Mouse (Mus musculus) CD4-positive, CD25-positive, alpha-beta regulatory T cell, adult 4 months (primary cell): Measurements from ENCODE around the gene Atp5k. TPM values are rescaled to one million over a fixed set of nuclear protein-coding genes. Genes with fewer than 3 reads are reported as not detected.

Experiments
- ATAC-seq: one replicate; pipeline ENCODE4 v1.8.0; 2017
- polyA plus RNA-seq, 2 experiments: library from polyadenylated mRNA; unstranded; fragments of 100-300 nt; shearing (Covaris generic); gene quantifications; one replicate each; pipeline ENCODE4 v1.2.1; 2017

Atp5k gene
- polyA plus RNA-seq, 2 experiments from 2014 or later, result 145 to 234 TPM

- no peak for ATAC-seq
Measured at GRCm38 (mm10) chr5:108423427-108423826, 10.8 kb downstream of the Atp5k start.

GRCm38 (mm10) chr5:108422741-108423140 lies 11.5 kb downstream of the Atp5k start:
- ATAC-seq, result no peak

GRCm38 (mm10) chr5:108414711-108415110 lies 19.5 kb downstream of the Atp5k start:
- no peak for ATAC-seq

GRCm38 (mm10) chr5:108406977-108407376 lies 27.3 kb downstream of the Atp5k start:
- ATAC-seq, result no peak

- ATAC-seq, result no peak
Measured at GRCm38 (mm10) chr5:108405460-108405859, 28.8 kb downstream of the Atp5k start.

- ATAC-seq, result no peak
Measured at GRCm38 (mm10) chr5:108403453-108403852, 30.8 kb downstream of the Atp5k start.

- ATAC-seq, result no peak
Measured at GRCm38 (mm10) chr5:108389744-108390143, 44.5 kb downstream of the Atp5k start.

GRCm38 (mm10) chr5:108388201-108388600 lies 46.0 kb downstream of the Atp5k start, which contains the start of gene Pde6b:
TSS of gene Pde6b (plus strand) at chr5:108388391.
- no peak for ATAC-seq

- ATAC-seq, result no peak
Measured at GRCm38 (mm10) chr5:108386449-108386848, 47.8 kb downstream of the Atp5k start.

GRCm38 (mm10) chr5:108385632-108386031 lies 48.6 kb downstream of the Atp5k start:
- ATAC-seq, result no peak

Other genes with a start within 250 kb of the Atp5k start
- 10 to 100 TPM; 33.0 to 36.0 TPM for gene Dr1, start 165.6 kb downstream of the Atp5k start, polyA plus RNA-seq
- gene Pigg, start 121.8 kb downstream of the Atp5k start, polyA plus RNA-seq, result 1 to 10 TPM; 2.7 to 5.7 TPM
- not detected for gene Gm42517, start 66.5 kb downstream of the Atp5k start, polyA plus RNA-seq
- gene Pde6b, start 46.1 kb downstream of the Atp5k start, polyA plus RNA-seq, result 1 to 10 TPM; 1.5 to 1.8 TPM
- not detected for gene Mfsd7a, start 14.4 kb upstream of the Atp5k start, polyA plus RNA-seq
- 1 to 10 TPM; 3.2 to 3.6 TPM for gene Pcgf3, start 26.8 kb upstream of the Atp5k start, polyA plus RNA-seq
- gene Cplx1, start 115.6 kb upstream of the Atp5k start, polyA plus RNA-seq, result not detected
- gene Gak, start 195.3 kb upstream of the Atp5k start, polyA plus RNA-seq, result 100 to 1,000 TPM in 1 of 2 experiments, 10 to 100 TPM in 1; 65.0 to 101 TPM
- gene Tmem175, start 195.3 kb upstream of the Atp5k start, polyA plus RNA-seq, result 10 to 100 TPM; 38.6 to 56.7 TPM
- 10 to 100 TPM; 22.1 to 56.4 TPM for gene Idua, start 225.9 kb upstream of the Atp5k start, polyA plus RNA-seq
- 1 to 10 TPM; 5.2 to 7.0 TPM for gene Dgkq, start 235.2 kb upstream of the Atp5k start, polyA plus RNA-seq
- under 1 TPM; 0.16 to 0.20 TPM for gene Slc26a1, start 241.1 kb upstream of the Atp5k start, polyA plus RNA-seq